Mouse (Mus musculus) heart, adult 11 months (tissue): Measurements from ENCODE around the gene Cd96.

Experiments
- DNase-seq: peaks from one replicate; pipeline ENCODE4 v3.0.0; 2022

The Cd96 gene

DNA sequence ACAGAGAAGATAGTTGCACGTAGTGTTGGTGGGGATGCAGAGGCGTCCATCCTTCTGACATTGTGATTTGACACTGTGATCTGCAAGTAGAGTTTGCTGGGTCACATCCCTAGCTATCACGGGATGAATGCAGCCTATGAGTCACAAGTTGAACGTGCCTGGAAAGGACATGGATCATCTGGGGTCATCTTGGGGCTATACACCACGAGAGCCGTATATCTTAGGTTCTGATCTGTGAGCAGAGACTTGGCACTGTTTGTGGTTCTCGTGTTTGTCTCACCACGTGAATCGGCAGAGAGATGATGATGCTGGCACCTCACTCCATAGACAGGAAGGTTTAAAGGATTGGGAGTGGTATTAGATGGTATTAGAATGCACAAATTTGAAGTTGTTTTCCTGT is 86.2 kb downstream of the Cd96 start:
- DNase-seq = peak; percentile 78

GRCm38 (mm10) chr16:46022958-46023491 is 97.0 kb downstream of the Cd96 start:
- DNase-seq = peak; percentile 30

GRCm38 (mm10) chr16:46022189-46022928 is 97.7 kb downstream of the Cd96 start:
- peak; percentile 87 for DNase-seq

GRCm38 (mm10) chr16:46021302-46021701 is 98.7 kb downstream of the Cd96 start:
- DNase-seq = peak; percentile 22

DNA sequence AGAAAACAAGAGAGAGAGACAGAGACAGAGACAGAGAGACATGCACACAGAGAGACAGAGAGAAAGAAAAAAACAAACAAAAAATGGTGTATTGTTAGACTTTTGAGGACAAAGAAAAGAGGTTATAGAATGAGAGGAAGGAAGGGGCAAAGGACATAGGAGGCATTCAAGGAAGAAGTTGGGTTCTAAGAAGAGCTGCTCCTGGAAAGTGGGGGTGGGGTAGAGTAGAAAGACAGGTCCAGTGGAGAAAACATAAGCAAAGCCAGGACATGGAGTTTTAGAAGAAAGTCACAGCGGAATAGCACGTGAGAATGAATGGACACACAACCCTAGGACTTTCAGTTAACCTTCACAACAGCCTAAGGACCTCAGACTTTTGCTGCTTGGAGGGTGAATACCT is 99.7 kb downstream of the Cd96 start:
- DNase-seq = no peak

- DNase-seq = no peak
Measured at GRCm38 (mm10) chr16:46019799-46020198, 100.3 kb downstream of the Cd96 start.

DNA sequence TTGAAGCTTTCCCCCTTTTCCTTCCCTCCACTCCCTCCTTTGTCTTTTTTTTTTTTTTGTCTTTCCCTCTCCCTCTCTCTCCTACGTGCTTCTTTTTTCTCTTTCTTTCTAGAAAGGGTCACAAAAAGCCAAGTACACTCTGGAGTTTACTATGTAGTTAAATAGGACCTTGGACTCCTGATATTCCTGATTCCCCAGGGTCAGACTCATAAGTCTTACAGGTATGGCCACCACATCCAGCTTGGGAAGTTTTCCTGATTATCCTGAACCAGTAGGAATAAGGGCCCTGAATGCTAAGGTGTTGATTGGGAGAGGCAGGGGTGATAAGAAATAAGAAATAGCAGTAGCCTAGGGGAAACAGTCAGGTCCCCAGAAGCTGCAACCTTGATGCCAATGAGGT is 100.7 kb downstream of the Cd96 start:
- DNase-seq = no peak

DNA sequence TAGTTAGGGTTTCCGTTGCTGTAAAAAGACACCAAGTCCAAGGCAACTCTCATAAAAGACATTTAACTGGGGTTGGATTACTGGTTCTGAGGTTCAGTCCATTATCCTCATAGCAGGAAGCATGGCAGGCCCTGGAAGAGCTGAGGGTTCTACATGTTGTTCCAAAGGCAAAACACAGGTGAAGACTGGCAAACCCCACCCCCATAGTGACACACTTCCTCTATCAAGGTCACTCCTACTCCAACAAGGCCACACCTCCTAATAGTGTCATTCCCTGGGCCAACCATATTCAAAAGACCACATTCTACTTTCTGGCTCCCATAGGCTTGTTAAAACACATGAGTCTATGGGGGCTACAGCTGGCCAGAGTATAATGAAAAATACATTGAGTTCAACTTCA is 108.4 kb downstream of the Cd96 start:
- no peak for DNase-seq

DNA sequence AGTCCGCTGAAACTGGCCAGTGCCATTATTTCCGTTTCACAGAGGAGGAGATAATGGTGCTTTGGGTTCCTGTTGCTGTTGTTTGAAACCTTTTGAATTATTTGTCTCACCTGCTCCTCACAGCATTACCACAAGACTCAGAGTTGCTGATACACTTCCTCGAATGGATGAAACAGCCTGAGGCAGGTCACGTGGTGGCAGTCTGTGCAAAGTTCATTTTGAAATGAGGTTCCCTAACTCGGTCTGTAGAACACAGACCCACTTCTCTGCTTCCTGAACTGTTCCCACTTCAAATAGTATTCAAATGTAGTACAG is 109.2 kb downstream of the Cd96 start:
- DNase-seq = no peak

DNA sequence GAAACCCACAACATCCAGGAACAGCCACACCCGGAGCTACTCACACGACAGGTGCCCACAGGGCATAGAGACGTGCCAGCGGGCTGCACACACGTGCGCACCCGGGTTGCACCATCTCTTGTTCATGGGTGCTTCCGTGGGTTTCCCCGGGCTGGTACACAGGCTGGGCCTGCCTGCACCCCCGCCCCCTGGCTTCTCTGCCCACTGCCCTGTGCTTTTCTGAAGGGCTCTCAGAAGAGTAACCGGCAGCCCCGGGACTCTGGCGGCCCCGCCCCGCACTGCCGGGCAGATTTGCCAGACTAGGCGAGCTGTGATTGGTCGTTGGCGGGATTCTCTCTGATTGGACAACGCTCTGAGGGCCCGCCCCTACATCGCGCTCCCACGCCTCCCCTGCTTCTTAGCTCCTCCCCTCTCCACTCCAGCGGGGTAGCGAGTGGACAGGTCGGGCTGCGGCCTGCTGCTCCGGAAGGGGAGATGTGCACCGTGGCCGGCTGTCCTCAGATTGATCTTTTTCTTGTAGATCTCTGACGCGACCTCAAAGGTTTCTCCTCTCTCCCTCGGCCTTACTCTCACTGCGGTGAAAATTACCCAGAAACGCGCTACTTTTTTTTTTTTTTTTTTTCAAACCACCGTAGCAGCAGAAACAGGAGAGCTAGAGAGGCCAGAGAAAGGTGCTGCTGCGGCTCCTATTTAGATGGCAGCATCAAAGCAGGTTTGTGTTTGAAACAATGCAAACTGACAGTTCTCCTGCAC is 109.7 kb downstream of the Cd96 start, which contains the start of gene Plcxd2:
TSS of gene Plcxd2 (minus strand) at position 66 of the 753 bp plus-strand sequence.
- peak; percentile 100 for DNase-seq

- peak; percentile 93 for DNase-seq
Measured at GRCm38 (mm10) chr16:46009717-46010116, 110.3 kb downstream of the Cd96 start.

DNA sequence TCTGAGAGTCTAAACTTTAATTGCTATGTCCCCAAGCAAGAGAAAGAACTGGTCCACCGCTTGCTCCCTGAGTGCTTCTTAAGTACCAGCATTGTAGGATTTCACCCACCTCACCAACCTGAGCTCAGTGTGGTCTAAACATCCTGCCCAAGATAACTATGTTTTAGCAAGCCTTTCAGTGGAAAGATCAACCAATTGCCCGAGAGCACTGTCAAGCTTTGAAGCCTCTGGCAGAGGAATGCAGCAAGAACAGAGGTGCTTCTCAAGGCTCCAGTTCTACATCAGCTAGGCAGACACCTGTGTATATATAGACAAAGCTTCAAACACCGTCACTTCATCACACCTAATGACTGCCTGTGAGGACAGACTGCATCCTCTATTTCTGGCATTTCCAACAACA is 111.3 kb downstream of the Cd96 start:
- no peak for DNase-seq

DNA sequence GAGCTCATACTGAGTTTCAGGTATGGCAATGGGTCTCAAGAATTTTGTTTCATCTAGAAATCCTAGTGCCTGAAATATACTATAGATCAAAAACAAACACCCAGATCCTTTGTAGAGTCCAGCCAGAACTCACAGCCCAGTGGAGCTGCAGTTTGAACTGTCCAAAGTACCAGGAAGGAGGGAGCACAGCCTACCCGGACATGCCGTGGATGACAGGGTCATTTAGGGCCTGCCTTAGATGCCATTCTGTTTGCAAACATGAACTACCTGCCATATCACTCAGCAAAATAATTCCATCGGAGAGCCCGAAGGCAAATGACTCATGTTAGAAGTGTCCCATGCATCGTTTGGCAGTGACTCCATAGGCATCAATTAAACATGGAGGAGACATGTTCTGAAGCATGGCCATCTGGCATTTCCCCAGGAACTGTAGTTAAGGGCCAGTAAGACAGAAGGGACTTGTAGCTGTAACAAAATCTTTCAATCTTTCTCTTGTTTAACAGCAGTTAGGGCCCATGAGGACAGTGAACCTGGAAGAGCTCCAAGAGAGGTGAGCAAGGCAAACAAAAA is 111.9 kb downstream of the Cd96 start:
- DNase-seq = peak; percentile 78

- no peak for DNase-seq
Measured at GRCm38 (mm10) chr16:46006261-46006660, 113.8 kb downstream of the Cd96 start.

DNA sequence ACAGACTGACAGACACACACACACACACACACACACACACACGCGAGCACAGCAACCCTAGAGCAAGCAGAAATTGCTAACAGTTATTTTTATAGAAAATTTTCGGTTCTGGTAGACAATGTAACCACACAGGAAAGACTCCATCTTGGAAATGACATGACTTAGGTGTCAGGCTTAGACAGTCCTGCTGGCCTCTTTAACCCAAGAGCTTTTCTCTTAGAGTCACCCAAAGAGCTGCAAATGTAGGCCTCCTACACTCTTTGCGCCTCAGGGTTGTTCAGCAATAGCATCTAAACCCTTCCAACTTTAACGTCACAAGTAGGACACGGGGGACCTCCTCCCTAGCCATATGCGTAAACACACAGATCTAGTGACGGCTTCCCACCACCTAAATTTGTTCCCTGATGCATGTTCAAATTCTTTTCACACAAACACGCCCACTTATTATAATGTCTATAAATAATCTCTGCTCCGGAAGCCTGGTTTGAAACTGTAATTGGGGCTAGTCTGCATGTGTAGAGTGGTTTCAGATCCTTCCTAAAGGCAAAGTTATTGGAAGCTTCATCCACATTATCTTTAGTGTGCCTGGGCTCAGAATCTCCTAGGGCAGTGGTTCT is 118.4 kb downstream of the Cd96 start:
- no peak for DNase-seq

DNA sequence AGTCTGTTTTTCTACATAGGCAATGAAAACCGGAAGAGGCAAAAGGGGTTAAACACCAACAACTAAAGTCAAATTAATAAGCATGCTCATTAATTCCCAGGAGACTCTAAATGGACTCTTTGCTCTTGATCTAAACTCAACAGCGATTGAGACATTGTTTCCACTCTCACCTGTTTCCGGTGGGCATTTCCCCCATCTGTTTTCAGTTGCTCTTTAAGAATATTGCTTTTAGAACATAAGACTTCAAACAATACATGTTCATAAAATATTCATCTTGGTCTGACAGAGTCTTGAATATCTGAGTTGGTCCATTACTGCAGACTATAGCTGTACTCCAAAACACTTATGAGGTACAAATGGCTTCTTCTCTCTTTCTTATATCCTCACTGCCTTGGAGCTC is 119.1 kb downstream of the Cd96 start:
- DNase-seq = no peak

DNA sequence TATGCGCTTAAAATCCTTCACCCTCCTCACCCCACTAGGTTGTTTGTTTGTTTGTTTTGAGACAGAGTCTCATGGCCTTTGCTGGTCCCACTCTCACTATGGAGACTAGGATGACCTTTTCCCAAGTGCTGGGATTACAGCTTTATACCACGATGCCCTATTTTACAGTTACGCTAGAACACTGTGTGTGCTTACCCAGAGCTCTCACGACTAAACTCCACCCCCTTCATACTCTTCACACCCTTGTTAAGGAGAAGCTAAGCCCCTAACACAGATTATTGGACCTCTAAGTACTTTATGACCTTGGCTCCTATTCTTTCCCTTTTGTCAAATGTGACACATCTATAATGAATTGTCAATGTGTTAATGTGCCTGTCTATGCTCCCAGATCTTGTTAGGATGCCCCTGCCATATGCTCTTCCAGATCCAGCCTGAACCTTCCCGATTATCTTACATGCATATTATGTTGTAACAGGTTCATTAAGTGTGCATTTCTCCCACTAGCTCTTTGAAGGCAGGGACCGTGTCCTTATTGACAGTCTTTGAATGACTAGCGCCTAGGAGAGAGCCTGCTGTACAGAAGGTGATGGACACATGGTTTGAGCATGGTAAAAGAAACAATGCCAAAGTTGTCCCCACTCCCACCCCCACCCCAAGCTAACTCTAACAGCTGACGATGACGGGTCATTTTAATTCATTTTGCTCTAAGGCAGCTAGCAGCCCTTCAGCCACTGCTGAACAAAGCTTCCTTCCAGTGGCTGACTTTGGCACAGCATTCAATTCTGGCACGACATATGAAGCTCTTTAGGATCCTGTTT is 120.5 kb downstream of the Cd96 start:
- peak; percentile 17 for DNase-seq

- DNase-seq = no peak
Measured at GRCm38 (mm10) chr16:45998231-45998630, 121.8 kb downstream of the Cd96 start.

DNA sequence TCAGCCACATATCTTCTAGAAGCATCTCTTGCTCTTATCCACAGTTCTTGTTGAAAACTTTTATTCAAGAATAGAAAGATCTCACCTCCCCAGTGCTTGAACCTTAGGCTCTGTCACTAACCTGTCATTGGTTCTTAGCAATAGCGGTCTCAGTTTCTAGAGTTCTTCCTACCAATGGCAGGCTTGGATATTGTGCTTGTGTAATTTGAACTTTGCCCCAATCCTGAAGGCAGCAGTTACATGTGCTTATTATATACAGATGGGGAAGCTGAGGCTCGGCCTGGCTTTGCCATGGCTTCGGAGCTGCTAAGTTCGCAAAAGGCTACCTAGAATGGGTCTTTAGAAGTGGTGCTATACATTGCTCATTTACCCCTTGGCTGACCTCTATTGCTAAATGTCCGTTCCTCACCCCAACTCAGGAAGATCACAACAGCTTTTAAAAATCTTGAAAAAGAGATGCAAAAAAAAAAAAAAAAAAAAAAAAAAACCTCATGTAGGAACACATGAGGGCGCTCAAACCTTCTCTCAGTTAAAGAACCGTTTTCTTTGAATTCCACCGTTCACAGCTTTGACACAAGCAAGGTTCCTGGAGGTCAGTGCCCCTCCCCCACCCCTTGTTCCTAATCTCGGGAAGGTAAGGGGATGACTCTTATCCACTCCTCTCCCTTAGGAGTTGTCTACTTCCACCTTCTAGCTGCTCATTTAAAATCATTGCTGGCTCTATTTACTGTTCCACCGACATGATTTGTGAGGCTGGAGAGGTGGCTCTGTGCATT is 129.0 kb downstream of the Cd96 start:
- no peak for DNase-seq

DNA sequence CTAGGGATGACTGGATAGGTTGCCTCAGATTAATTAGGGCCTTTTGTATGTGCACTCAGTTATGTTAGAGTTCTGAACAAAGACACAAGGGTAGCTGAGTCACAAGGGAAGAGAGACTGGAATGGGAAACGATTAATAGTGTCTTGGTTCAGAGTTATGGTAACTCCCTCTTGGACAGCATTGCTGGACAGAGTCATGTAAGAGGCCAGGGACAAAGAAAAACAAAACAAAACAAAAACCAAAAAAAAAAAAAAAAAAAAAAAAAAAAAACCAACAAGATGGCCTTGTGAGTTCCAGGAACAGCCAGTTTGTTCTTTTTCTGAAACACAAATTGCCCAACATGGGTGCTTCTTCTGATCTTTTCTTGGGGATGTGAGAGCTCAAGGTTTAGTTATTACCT is 133.8 kb downstream of the Cd96 start:
- no peak for DNase-seq
